Mouse (Mus musculus) small intestine, adult 2 months (tissue): Measurements from ENCODE around the gene Fasl. TPM values are rescaled to one million over a fixed set of nuclear protein-coding genes. Genes with fewer than 3 reads are reported as not detected.

Experiments used
- H3K27ac ChIP-seq: fragments of 200-500 bp; 2 replicates; pipeline ENCODE4 v1.5.1; 2012; ENCODE audit warnings: low read depth, low read length, control low read depth, inconsistent platforms; ENCODE audit not compliant: insufficient read depth
- H3K27me3 ChIP-seq: fragments of 200-500 bp; 2 replicates; pipeline ENCODE4 v1.6.1; 2012; ENCODE audit warnings: mild to moderate bottlenecking, moderate library complexity, low read length, inconsistent platforms; ENCODE audit not compliant: control insufficient read depth, insufficient read depth
- H3K36me3 ChIP-seq: fragments of 200-500 bp; 2 replicates; pipeline ENCODE4 v1.6.1; 2012; ENCODE audit warnings: mild to moderate bottlenecking, low read length, control low read depth, inconsistent platforms; ENCODE audit not compliant: control insufficient read depth, insufficient read depth
- H3K4me1 ChIP-seq: fragments of 200-500 bp; 2 replicates; pipeline ENCODE4 v1.6.1; 2012; ENCODE audit warnings: low read length, inconsistent platforms, mixed read lengths; ENCODE audit not compliant: control insufficient read depth, insufficient read depth, insufficient read length
- H3K4me3 ChIP-seq: fragments of 200-500 bp; 2 replicates; pipeline ENCODE4 v1.5.1; 2012; ENCODE audit warnings: low read depth, mild to moderate bottlenecking, control low read depth, inconsistent platforms, low read length, moderate library complexity
- CTCF ChIP-seq: fragments of 200-500 bp; IDR thresholded peaks from 2 replicates; pipeline ENCODE4 v1.5.1; 2012; ENCODE audit warnings: low read depth, mild to moderate bottlenecking, control low read depth, inconsistent platforms, low read length, moderate library complexity, mixed read lengths; ENCODE audit not compliant: insufficient replicate concordance, insufficient read length; ENCODE audit errors: extremely low read depth
- POLR2A ChIP-seq: fragments of 200-500 bp; IDR thresholded peaks from 2 replicates; pipeline ENCODE4 v1.6.1; 2012; ENCODE audit warnings: low read depth, mild to moderate bottlenecking, control low read depth, inconsistent platforms, low read length, moderate library complexity
- WGBS: fragments of 180-500 bp; shearing (Covaris S2); methylation state at CpG from one replicate; pipeline ENCODE4 v1.1.7; 2018; 5-methylcytosine and 5-hydroxymethylcytosine counted together
- polyA plus RNA-seq: library from polyadenylated mRNA; depleted of rRNA; stranded (reverse); fragments of >200 nt; gene quantifications from 2 replicates; pipeline ENCODE4 v1.2.3, GENCODE M21; 2012

Gene Fasl
- polyA plus RNA-seq, 1 experiment: 0.33 TPM

DNA sequence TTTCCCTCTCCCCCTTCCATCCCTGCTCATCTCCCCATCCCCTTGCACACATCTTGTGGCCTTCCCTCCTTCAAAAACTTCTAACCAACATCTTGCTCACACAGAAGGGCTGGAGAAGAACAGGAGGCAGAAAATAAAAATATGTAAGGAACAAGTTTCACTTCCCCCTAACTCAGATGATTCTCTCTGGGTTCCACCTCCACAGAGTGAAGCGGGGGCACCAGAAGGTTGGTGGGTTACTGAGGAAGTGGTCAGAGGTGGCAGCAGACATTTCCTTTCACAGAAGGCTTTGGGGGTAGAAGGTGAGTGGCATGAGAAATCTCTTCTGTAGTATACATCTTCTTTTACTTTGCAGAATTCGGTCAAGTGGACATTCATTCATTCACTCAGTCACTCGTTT lies 10.6 kb upstream of the Fasl start:
- H3K4me1 ChIP-seq: no peaks in the 10 kb centered on the region
- H3K27me3 ChIP-seq: no peaks in the 10 kb centered on the region
- TF ChIP-seq POLR2A (no peak), CTCF (no peak)
- H3K4me3 ChIP-seq: no peak overlapping the region
- H3K36me3 ChIP-seq: no peaks in the 10 kb centered on the region
- H3K27ac ChIP-seq: no peak overlapping the region
- 82% methylated on average over 3 of the region's 3 CpGs for WGBS

DNA sequence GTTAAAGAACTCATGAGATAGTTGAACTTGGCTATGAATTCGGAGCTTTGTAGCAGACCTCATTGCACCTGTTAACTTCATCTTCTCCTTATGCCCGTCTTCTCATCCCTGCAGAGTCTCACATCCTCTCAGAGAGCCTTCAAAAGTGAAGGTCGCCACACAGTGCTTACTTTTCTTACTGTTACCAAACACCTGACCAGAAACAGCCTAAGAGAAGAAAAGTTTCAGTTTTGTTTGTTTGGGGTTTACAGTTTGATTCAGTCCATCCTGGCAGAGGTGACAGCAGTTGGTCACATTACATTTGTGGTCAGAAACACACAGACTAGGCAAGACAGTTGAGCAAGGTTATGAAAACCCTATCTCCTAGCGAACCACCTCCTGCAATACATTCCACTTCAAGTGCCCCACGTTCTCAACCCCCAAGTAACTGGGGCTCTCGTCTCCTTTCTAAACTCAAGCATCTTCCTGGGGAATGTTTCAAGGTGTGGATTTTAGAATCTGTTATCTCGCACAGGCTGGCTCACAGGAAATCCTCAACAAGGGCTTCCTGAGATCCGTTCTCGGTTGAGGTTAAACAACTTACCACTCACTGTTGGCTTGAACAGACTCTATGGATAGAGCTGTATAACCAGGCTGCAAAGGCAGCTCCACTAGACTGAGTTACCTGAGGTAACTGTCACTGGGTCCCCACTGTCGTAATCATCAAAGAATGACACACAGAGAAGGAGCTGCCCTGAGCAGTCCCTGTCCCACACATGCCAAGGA lies 6.3 kb upstream of the Fasl start:
- Histone ChIP-seq H3K36me3 (no peaks in the 10 kb centered on the region), H3K27me3 (no peaks in the 10 kb centered on the region), H3K4me3 (no peak overlapping the region), H3K4me1 (no peaks in the 10 kb centered on the region), H3K27ac (no peak overlapping the region)
- TF ChIP-seq CTCF (no peak), POLR2A (no peak)
- 71% methylated on average over 10 of the region's 10 CpGs for WGBS

DNA sequence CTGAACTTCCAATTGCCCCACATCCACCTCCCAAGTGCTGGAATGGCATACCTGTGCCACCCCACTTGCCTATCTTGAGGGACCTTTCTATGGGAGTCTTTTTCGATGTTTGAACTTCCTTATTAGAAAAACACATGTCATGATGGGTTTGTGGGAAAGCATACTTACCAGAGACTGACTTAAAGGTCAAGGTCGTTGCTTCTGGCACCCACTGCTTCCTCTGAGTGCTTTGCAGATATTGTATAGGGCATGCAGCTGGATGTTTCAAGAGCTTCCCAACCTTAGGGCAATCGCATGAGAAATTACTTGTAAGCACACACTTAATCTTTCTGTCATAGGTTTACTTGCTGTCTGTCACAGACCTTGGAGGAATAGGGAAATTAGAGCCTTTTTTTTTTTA lies 5.0 kb upstream of the Fasl start:
- no peaks in the 10 kb centered on the region for H3K27me3 ChIP-seq
- WGBS: 54% methylated on average over 3 of the region's 3 CpGs
- no peak for TF ChIP-seq POLR2A
- no peak for TF ChIP-seq CTCF

DNA sequence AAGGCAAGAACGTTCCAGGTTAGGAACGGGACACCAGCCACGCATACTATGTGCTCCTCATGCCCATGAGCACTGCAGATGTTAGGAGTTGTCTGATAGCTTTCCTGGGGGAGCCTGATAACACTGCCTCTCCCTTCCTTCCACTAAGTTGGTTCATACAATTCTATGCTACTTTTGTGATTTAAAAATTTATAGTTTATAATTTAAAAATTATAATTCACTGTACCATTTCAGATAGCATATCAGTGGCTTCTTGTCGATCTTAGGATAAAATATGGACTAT lies 4.3 kb upstream of the Fasl start:
- Histone ChIP-seq H3K36me3 (no peaks in the 10 kb centered on the region), H3K4me1 (no peaks in the 10 kb centered on the region), H3K27me3 (no peaks in the 10 kb centered on the region), H3K27ac (no peak overlapping the region), H3K4me3 (no peak overlapping the region)
- WGBS: 84% methylated on average over 4 of the region's 4 CpGs
- TF ChIP-seq POLR2A: no peak
- no peak for TF ChIP-seq CTCF

More for the DNA sequence above, 5.0 kb upstream of the Fasl start:
- Histone ChIP-seq H3K27ac (no peak overlapping the region), H3K36me3 (no peaks in the 10 kb centered on the region), H3K4me1 (no peaks in the 10 kb centered on the region), H3K4me3 (no peak overlapping the region)

DNA sequence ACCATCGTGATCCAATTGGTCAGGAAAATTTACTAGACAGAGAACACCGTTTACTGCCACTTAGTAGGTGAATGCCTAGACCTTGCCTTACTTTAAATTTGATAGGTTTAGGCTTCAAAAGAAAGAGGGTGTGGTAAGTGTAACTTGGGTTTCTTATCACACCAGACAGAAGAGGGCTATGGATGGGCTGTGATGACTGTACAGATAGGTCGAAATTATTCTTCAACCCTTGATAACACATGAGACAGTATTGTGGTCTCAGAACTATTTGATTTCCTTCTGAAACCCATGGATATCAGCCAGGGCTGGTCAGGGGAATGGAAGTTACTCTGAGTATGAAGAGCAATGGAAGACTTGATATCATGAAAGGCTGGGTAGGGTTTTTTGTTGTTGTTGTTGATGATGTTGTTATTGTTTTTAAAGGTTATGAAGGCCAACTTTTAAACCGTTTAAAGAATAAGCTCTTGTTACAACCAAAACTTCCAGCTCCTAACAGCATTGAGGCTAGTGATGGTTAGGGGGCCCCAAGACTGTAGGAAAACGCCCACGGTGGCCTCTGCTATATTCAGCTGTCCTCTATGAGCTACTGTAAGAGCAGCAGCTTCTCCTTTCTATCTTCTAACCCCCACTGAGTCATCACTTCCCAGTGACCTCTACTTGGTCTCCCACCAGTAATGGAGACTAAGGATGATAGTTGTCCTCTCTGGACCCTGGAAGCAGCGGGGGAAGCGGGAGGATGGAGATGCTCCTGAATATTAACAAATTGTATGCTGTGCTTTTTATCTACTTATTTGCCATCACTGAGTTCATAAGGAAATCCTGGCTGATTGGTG lies 3.8 kb upstream of the Fasl start:
- no peak overlapping the region for H3K27ac ChIP-seq
- H3K27me3 ChIP-seq: no peaks in the 10 kb centered on the region
- TF ChIP-seq POLR2A: no peak
- no peak for TF ChIP-seq CTCF
- no peaks in the 10 kb centered on the region for H3K4me1 ChIP-seq
- H3K4me3 ChIP-seq: no peak overlapping the region
- H3K36me3 ChIP-seq: no peaks in the 10 kb centered on the region
- WGBS: 80% methylated on average over 8 of the region's 8 CpGs

DNA sequence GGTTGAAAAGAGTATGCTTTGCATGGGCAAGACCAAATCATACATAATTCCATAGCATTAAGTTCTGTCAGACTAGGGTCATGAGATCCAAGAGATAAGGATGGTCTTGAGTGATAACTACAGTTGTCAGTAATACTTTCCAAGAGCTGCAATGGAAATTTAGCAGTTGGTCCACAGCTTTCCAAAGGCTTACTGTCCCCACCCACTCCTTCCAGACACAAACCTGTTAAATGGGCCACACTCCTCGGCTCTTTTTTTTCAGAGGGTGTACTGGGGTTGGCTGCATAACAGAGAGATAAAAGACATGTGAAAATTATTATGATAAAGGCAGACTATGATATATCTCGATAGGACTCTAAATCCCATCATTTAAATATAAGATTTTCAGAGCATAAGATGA lies 5.6 kb downstream of the Fasl start:
- WGBS: 61% methylated on average over 2 of the region's 2 CpGs
- H3K4me1 ChIP-seq: no peaks in the 10 kb centered on the region
- no peak overlapping the region for H3K4me3 ChIP-seq
- TF ChIP-seq CTCF (no peak), POLR2A (no peak)
- H3K36me3 ChIP-seq: no peaks in the 10 kb centered on the region
- no peak overlapping the region for H3K27ac ChIP-seq
- H3K27me3 ChIP-seq: no peaks in the 10 kb centered on the region

DNA sequence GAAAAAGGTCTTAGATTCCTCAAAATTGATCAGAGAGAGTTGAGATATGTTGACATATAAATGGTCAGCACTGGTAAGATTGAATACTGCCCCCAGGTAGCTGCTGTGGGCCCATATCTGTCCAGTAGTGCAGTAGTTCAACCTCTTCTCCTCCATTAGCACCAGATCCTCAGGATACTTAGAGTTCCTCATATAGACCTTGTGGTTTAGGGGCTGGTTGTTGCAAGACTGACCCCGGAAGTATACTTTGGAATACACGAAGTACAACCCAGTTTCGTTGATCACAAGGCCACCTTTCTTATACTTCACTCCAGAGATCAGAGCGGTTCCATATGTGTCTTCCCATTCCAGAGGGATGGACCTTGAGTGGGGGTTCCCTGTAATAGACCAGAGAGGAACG lies 6.7 kb downstream of the Fasl start:
- TF ChIP-seq POLR2A (no peak), CTCF (no peak)
- WGBS: 91% methylated on average over 5 of the region's 5 CpGs

More for the DNA sequence above, 6.7 kb downstream of the Fasl start:
- no peaks in the 10 kb centered on the region for H3K36me3 ChIP-seq
- no peak overlapping the region for H3K27ac ChIP-seq
- no peaks in the 10 kb centered on the region for H3K4me1 ChIP-seq
- H3K27me3 ChIP-seq: no peaks in the 10 kb centered on the region
- no peak overlapping the region for H3K4me3 ChIP-seq
